Mouse (Mus musculus): ENCODE results near the gene Gm10382. TPM values are rescaled to one million over a fixed set of nuclear protein-coding genes. Genes with fewer than 3 reads are reported as not detected.

Gene Gm10382
- total and polyA plus RNA-seq, 3 experiments, result 0.65 to 0.96 TPM; not detected in 1

DNA sequence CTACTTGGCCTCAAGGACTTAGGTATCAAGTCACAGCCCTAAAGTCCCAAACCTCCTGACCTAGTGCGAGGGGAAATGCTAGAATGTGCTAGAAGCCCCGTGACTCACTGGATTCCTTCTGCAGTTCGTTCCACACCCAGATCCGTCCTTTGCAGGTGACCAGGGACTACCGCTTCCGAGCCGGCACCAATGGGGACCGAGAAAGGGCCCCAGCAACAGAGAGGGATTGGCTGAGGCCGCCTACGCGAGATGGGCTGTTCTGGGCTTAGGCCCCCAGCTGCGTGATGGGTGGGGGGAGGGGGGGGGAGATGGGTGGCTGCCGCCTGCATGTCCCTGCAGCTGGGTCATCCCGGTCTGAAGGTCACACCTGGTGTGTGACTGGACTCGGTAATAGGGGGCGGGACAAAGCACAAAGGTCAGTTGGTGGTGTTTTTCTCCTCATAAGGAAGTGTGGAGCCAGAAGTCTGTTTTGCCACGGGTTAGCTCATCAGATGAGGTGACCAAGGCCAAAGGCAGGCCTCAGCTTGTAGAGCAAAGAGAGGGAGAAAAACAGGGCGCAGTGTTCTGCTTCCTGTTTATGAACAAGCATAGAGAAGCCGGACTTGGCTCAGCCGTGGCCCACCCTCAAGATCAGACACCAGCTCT lies 4.0 kb downstream of the Gm10382 start (continued):
- no peak; the same call in 1 of the 2 replicates for TF ChIP-seq BHLHE40 (IDR thresholded peaks at IDR 0.05; ENCODE audit: borderline replicate concordance, low read depth, low read length)
- TF ChIP-seq ELF1 (IDR thresholded peaks at IDR 0.05; ENCODE audit: low read depth, low read length), result peak; percentile 6
- TF ChIP-seq USF2 (IDR thresholded peaks at IDR 0.05; ENCODE audit: borderline replicate concordance in 1 of 2, insufficient read depth in 1 of 2, low read depth in 1 of 2, low read length in 2 of 2), result no peak

- peak; percentile 95 for TF ChIP-seq ZNF384 (IDR thresholded peaks at IDR 0.05; ENCODE audit: low read depth, low read length)
- peak; percentile 59 for TF ChIP-seq HCFC1 (IDR thresholded peaks at IDR 0.05; ENCODE audit: low read depth, low read length)
- no peak for TF ChIP-seq BHLHE40 (IDR thresholded peaks at IDR 0.05; ENCODE audit: borderline replicate concordance, low read depth, low read length)
- no peak for TF ChIP-seq NRF1 (IDR thresholded peaks at IDR 0.05; ENCODE audit: insufficient read depth, low read depth, low read length, poor library complexity, severe bottlenecking)
- no peak for TF ChIP-seq GABPA (IDR thresholded peaks at IDR 0.05; ENCODE audit: low read depth, low read length)
- peak; percentile 93 for TF ChIP-seq MAZ (IDR thresholded peaks at IDR 0.05; ENCODE audit: low read depth, low read length)
- peak; percentile 5 for TF ChIP-seq ZMIZ1 (IDR thresholded peaks at IDR 0.05; ENCODE audit: low read depth, low read length)
- TF ChIP-seq RAD21 (IDR thresholded peaks at IDR 0.05; ENCODE audit: low read depth, low read length), result no peak
- peak; percentile 51 for TF ChIP-seq GATA1 (IDR thresholded peaks at IDR 0.05; ENCODE audit: low read depth, low read length)
- no peak; the same call in none of the 2 replicates for TF ChIP-seq NELFE (IDR thresholded peaks at IDR 0.05; ENCODE audit: low read depth, low read length)
- TF ChIP-seq MXI1 (IDR thresholded peaks at IDR 0.05; ENCODE audit: low read depth, low read length), result peak; percentile 87
- TF ChIP-seq ETS1 (IDR thresholded peaks at IDR 0.05; ENCODE audit: low read depth, low read length), result peak; percentile 47; the same call in 1 of the 2 replicates
- peak; percentile 90 for TF ChIP-seq MAX (IDR thresholded peaks at IDR 0.05; ENCODE audit: low read length)
- TF ChIP-seq SMC3 (IDR thresholded peaks at IDR 0.05; ENCODE audit: low read depth, low read length), result no peak
- peak; percentile 95; the same call in 1 of the 2 replicates for TF ChIP-seq CHD1 (IDR thresholded peaks at IDR 0.05; ENCODE audit: low read depth, low read length)
- peak; percentile 30; the same call in 1 of the 2 replicates for TF ChIP-seq TCF12 (IDR thresholded peaks at IDR 0.05; ENCODE audit: low read depth, low read length)
- TF ChIP-seq POLR2A (IDR thresholded peaks at IDR 0.05; ENCODE audit: control insufficient read depth in 1 of 2, insufficient read depth in 1 of 2, low read depth in 1 of 2, low read length in 2 of 2, poor library complexity in 1 of 2), result peak in 1 of 2 experiments; percentile 37; a peak in 2 of 4 replicates
- TF ChIP-seq JUND (IDR thresholded peaks at IDR 0.05; ENCODE audit: low read depth, low read length), result peak; percentile 80; the same call in 1 of the 2 replicates
- peak in 1 of 2 experiments; percentile 12; a peak in 3 of 4 replicates for TF ChIP-seq EP300 (IDR thresholded peaks at IDR 0.05; ENCODE audit: low read depth in 1 of 2, low read length in 2 of 2)
- TF ChIP-seq USF1 (IDR thresholded peaks at IDR 0.05; ENCODE audit: low read depth, low read length), result peak; percentile 73
- TF ChIP-seq TBP (IDR thresholded peaks at IDR 0.05; ENCODE audit: low read depth, low read length), result peak; percentile 85
- peak; percentile 97 for TF ChIP-seq MYC (IDR thresholded peaks at IDR 0.05; ENCODE audit: low read depth, low read length)
- TF ChIP-seq E2F4 (IDR thresholded peaks at IDR 0.05; ENCODE audit: borderline replicate concordance, low read depth, low read length), result no peak; the same call in 1 of the 2 replicates
- TF ChIP-seq POLR2AphosphoS5 (IDR thresholded peaks at IDR 0.05; ENCODE audit: borderline replicate concordance, low read depth, low read length), result no peak
- peak; percentile 26; the same call in 1 of the 2 replicates for TF ChIP-seq ELF1 (IDR thresholded peaks at IDR 0.05; ENCODE audit: low read depth, low read length)
- no peak for TF ChIP-seq USF2 (IDR thresholded peaks at IDR 0.05; ENCODE audit: borderline replicate concordance in 1 of 2, insufficient read depth in 1 of 2, low read depth in 1 of 2, low read length in 2 of 2)
- no peak for TF ChIP-seq CTCF (IDR thresholded peaks at IDR 0.05 in 2 of 3, conservative IDR thresholded peaks at IDR 0.05 in 1 of 3; ENCODE audit: control insufficient read depth in 1 of 3, insufficient read depth in 1 of 3, low read depth in 2 of 3, low read length in 3 of 3, poor library complexity in 1 of 3, severe bottlenecking in 1 of 3)
- TF ChIP-seq SIN3A (IDR thresholded peaks at IDR 0.05; ENCODE audit: low read length), result peak; percentile 88
- TF ChIP-seq MYB (IDR thresholded peaks at IDR 0.05; ENCODE audit: low read depth, low read length), result no peak
- TF ChIP-seq ZC3H11A (IDR thresholded peaks at IDR 0.05; ENCODE audit: low read depth, low read length), result no peak
- H3K27me3 ChIP-seq (ENCODE audit: control insufficient read depth in 1 of 2, insufficient read depth in 2 of 2, low read length in 2 of 2), result no peaks in the 10 kb centered on the region
- H3K4me3 ChIP-seq (ENCODE audit: control insufficient read depth in 1 of 2, insufficient read depth in 1 of 2, low read depth in 2 of 2, low read length in 2 of 2), result peak overlapping the region; percentile 61 to 86
- peak; percentile 97 for DNase-seq (ENCODE audit: low read depth, low spot score)
- H3K79me2 ChIP-seq (ENCODE audit: control insufficient read depth, insufficient read depth, low read length, poor library complexity), result peaks cover 14% of the 10 kb centered on the region
- H3K9me3 ChIP-seq (replicated peaks; ENCODE audit: insufficient read depth, low read length), result no peaks in the 10 kb centered on the region
- H3K4me1 ChIP-seq (ENCODE audit: control insufficient read depth in 1 of 2, insufficient read depth in 2 of 2, low read length in 2 of 2), result peaks cover 6 to 37% of the 10 kb centered on the region in 2 experiments
- peaks cover 0 to 30% of the 10 kb centered on the region in 2 experiments; a peak in 3 of 4 replicates for H3K36me3 ChIP-seq (ENCODE audit: control insufficient read depth in 1 of 2, insufficient read depth in 2 of 2, low read length in 2 of 2)
- H3K27ac ChIP-seq (ENCODE audit: control insufficient read depth, low read depth, low read length), result peak overlapping the region; percentile 99
- H3K9ac ChIP-seq (ENCODE audit: control insufficient read depth, low read depth, low read length, poor library complexity, severe bottlenecking), result peak overlapping the region; percentile 92
Observed at GRCm38 (mm10) chr5:125393622-125394603, 4.8 kb downstream of the Gm10382 start.

All from MEL (cell line).